8 mouse cellular contexts compared by ENCODE assay signal in genomic region chr3:54692202-54693055, GRCm38 (mm10). TPM values are rescaled to one million over a fixed set of nuclear protein-coding genes. Genes with fewer than 3 reads are reported as not detected.
DNase-seq lines count a peak whose midpoint lies in the region; ATAC-seq and TF ChIP-seq lines count a peak whose summit lies in the region.

Gene Supt20, plus strand, starts transcription at chr3:54692807.

- H3K9me3 ChIP-seq in MEL (replicated peaks; ENCODE audit: insufficient read depth, low read length): no peaks in the 10 kb centered on the region
- no peaks in the 10 kb centered on the region for H3K9me3 ChIP-seq in forebrain, postnatal 0 days (ENCODE audit: low read length)
- H3K9me3 ChIP-seq in lung, embryonic 15.5 days: no peaks in the 10 kb centered on the region

- peak within 1 kb of the TSS; percentile 81 for H3K9ac ChIP-seq in MEL (ENCODE audit: control insufficient read depth, low read depth, low read length, poor library complexity, severe bottlenecking)
- peak within 1 kb of the TSS; percentile 65 for H3K9ac ChIP-seq in forebrain, postnatal 0 days
- H3K9ac ChIP-seq in lung, embryonic 15.5 days: peak within 1 kb of the TSS; percentile 68

- ATAC-seq in forebrain, postnatal 0 days: peak; percentile 100
- ATAC-seq in lung, embryonic 15.5 days (ENCODE audit: borderline replicate concordance, extremely low read depth, low FRiP score, low TSS enrichment): peak; percentile 99

- H3K79me2 ChIP-seq in MEL (ENCODE audit: control insufficient read depth, insufficient read depth, low read length, poor library complexity): peaks cover 6% of the 10 kb centered on the region

- peak within 1 kb of the TSS; percentile 68 for H3K4me2 ChIP-seq in forebrain, postnatal 0 days (ENCODE audit: low read depth)
- H3K4me2 ChIP-seq in lung, embryonic 15.5 days: peak within 1 kb of the TSS; percentile 71

- H3K27ac ChIP-seq in MEL (ENCODE audit: control insufficient read depth, low read depth, low read length): peak within 1 kb of the TSS; percentile 85
- peak within 1 kb of the TSS; percentile 23; the same call in 1 of the 2 replicates for H3K27ac ChIP-seq in cerebellum, adult 2 months (ENCODE audit: insufficient read depth, low read length)
- peak within 1 kb of the TSS; percentile 76 for H3K27ac ChIP-seq in forebrain, postnatal 0 days (ENCODE audit: low read depth, low read length)
- peak within 1 kb of the TSS; percentile 93 for H3K27ac ChIP-seq in lung, embryonic 15.5 days

- peak; percentile 81 for TF ChIP-seq POLR2A in MEL (IDR thresholded peaks at IDR 0.05; ENCODE audit: control insufficient read depth in 1 of 2, insufficient read depth in 1 of 2, low read depth in 1 of 2, low read length in 2 of 2, poor library complexity in 1 of 2)
- TF ChIP-seq POLR2A in cerebellum, adult 2 months (IDR thresholded peaks at IDR 0.05; ENCODE audit: borderline replicate concordance, insufficient read depth, low read length): peak; percentile 66; the same call in 1 of the 2 replicates

- H3K36me3 ChIP-seq in MEL (ENCODE audit: control insufficient read depth in 1 of 2, insufficient read depth in 2 of 2, low read length in 2 of 2): peaks cover 9 to 13% of the 10 kb centered on the region in 2 experiments; a peak in 3 of 4 replicates
- H3K36me3 ChIP-seq in forebrain, postnatal 0 days (ENCODE audit: insufficient read depth): peaks cover 20% of the 10 kb centered on the region
- peaks cover 14% of the 10 kb centered on the region for H3K36me3 ChIP-seq in lung, embryonic 15.5 days

- no peak for TF ChIP-seq CTCF in MEL (IDR thresholded peaks at IDR 0.05 in 2 of 3, conservative IDR thresholded peaks at IDR 0.05 in 1 of 3; ENCODE audit: control insufficient read depth in 1 of 3, insufficient read depth in 1 of 3, low read depth in 2 of 3, low read length in 3 of 3, poor library complexity in 1 of 3, severe bottlenecking in 1 of 3)
- no peak for TF ChIP-seq CTCF in cerebellum, adult 2 months (IDR thresholded peaks at IDR 0.05; ENCODE audit: borderline replicate concordance, insufficient read depth, low read depth, low read length)
- no peak for TF ChIP-seq CTCF in forebrain, postnatal 0 days (IDR thresholded peaks at IDR 0.05; ENCODE audit: low read depth)

- H3K4me1 ChIP-seq in MEL (ENCODE audit: control insufficient read depth in 1 of 2, insufficient read depth in 2 of 2, low read length in 2 of 2): peaks cover 8 to 12% of the 10 kb centered on the region in 2 experiments
- no peaks in the 10 kb centered on the region for H3K4me1 ChIP-seq in cerebellum, adult 2 months (ENCODE audit: control insufficient read depth, insufficient read depth, low read length)
- no peaks in the 10 kb centered on the region for H3K4me1 ChIP-seq in forebrain, postnatal 0 days (ENCODE audit: insufficient read depth)
- H3K4me1 ChIP-seq in lung, embryonic 15.5 days: peaks cover 2% of the 10 kb centered on the region; the same call in 1 of the 2 replicates

- whole genome bisulfite sequencing in cerebellum, adult 2 months: 2% methylated on average over 65 of the region's 65 CpGs
- 4% methylated on average over 65 of the region's 65 CpGs for WGBS in forebrain, postnatal 0 days
- WGBS in lung, embryonic 15.5 days: under 1% methylated on average over 65 of the region's 65 CpGs

- DNase-seq in MEL (ENCODE audit: low read depth, low spot score): peak; percentile 97
- DNase-seq in cerebellum, adult 2 months: peak; percentile 93 to 95
- DNase-seq in forebrain, postnatal 0 days: peak; percentile 94
- peak; percentile 93 for DNase-seq in heart, postnatal 4 days
- DNase-seq in layer of hippocampus, adult 8-10 months (ENCODE audit: low spot score in 2 of 2): peak; percentile 89 to 90
- DNase-seq in ovary, adult 18-20 months (ENCODE audit: low spot score): peak; percentile 89
- peak; percentile 96 for DNase-seq in thymus, postnatal 0 days (ENCODE audit: low spot score)

- 0 out of 4 replicates have a peak, but pooled peaks of 1 of the 2 experiments have one; percentile 16 for TF ChIP-seq EP300 in MEL (IDR thresholded peaks at IDR 0.05; ENCODE audit: low read depth in 1 of 2, low read length in 2 of 2)

- TF ChIP-seq RAD21 in MEL (IDR thresholded peaks at IDR 0.05; ENCODE audit: low read depth, low read length): no peak

- peak within 1 kb of the TSS; percentile 89 to 97 for H3K4me3 ChIP-seq in MEL (ENCODE audit: control insufficient read depth in 1 of 2, insufficient read depth in 1 of 2, low read depth in 2 of 2, low read length in 2 of 2)
- H3K4me3 ChIP-seq in cerebellum, adult 2 months (replicated peaks; ENCODE audit: insufficient read depth, low read depth, low read length): peak within 1 kb of the TSS; percentile 88
- peak within 1 kb of the TSS; percentile 92 for H3K4me3 ChIP-seq in forebrain, postnatal 0 days (ENCODE audit: low read depth, low read length)
- H3K4me3 ChIP-seq in lung, embryonic 15.5 days: peak within 1 kb of the TSS; percentile 58

- H3K27me3 ChIP-seq in MEL (ENCODE audit: control insufficient read depth in 1 of 2, insufficient read depth in 2 of 2, low read length in 2 of 2): no peaks in the 10 kb centered on the region
- no peaks in the 10 kb centered on the region for H3K27me3 ChIP-seq in cerebellum, adult 2 months (ENCODE audit: control insufficient read depth, insufficient read depth, low read length)
- no peaks in the 10 kb centered on the region for H3K27me3 ChIP-seq in forebrain, postnatal 0 days (ENCODE audit: insufficient read depth, low read length)
- H3K27me3 ChIP-seq in lung, embryonic 15.5 days: no peaks in the 10 kb centered on the region

TF ChIP-seq in MEL, 35 proteins besides CTCF, POLR2A, EP300 and RAD21:
- TF ChIP-seq GATA1 (IDR thresholded peaks at IDR 0.05; ENCODE audit: low read depth, low read length) (peak; percentile 22; the same call in 1 of the 2 replicates), TBP (IDR thresholded peaks at IDR 0.05; ENCODE audit: low read depth, low read length) (peak; percentile 64), UBTF (IDR thresholded peaks at IDR 0.05; ENCODE audit: borderline replicate concordance, insufficient read depth, low read depth, low read length) (no peak), ZKSCAN1 (IDR thresholded peaks at IDR 0.05; ENCODE audit: low read depth, low read length) (no peak), SIN3A (IDR thresholded peaks at IDR 0.05; ENCODE audit: low read length) (peak; percentile 66), KAT2A (conservative IDR thresholded peaks at IDR 0.05; ENCODE audit: low read depth, low read length) (0 out of 2 replicates have a peak, but pooled peaks have one; percentile 30), MEF2A (IDR thresholded peaks at IDR 0.05; ENCODE audit: extremely low read depth, insufficient replicate concordance, low read depth, low read length, poor library complexity, severe bottlenecking) (no peak), MAX (IDR thresholded peaks at IDR 0.05; ENCODE audit: low read length) (peak; percentile 42; the same call in 1 of the 2 replicates), ETS1 (IDR thresholded peaks at IDR 0.05; ENCODE audit: low read depth, low read length) (0 out of 2 replicates have a peak, but pooled peaks have one; percentile 11), MXI1 (IDR thresholded peaks at IDR 0.05; ENCODE audit: low read depth, low read length) (peak; percentile 70; the same call in 1 of the 2 replicates), MYB (IDR thresholded peaks at IDR 0.05; ENCODE audit: low read depth, low read length) (peak; percentile 95), POLR2AphosphoS5 (IDR thresholded peaks at IDR 0.05; ENCODE audit: borderline replicate concordance, low read depth, low read length) (no peak), TCF12 (IDR thresholded peaks at IDR 0.05; ENCODE audit: low read depth, low read length) (peak; percentile 53), POLR2AphosphoS2 (IDR thresholded peaks at IDR 0.05; ENCODE audit: low read length) (peak; percentile 61; the same call in 1 of the 2 replicates), ZC3H11A (IDR thresholded peaks at IDR 0.05; ENCODE audit: low read depth, low read length) (no peak), ZMIZ1 (IDR thresholded peaks at IDR 0.05; ENCODE audit: low read depth, low read length) (peak; percentile 88), NELFE (IDR thresholded peaks at IDR 0.05; ENCODE audit: low read depth, low read length) (peak; percentile 74), ELF1 (IDR thresholded peaks at IDR 0.05; ENCODE audit: low read depth, low read length) (peak; percentile 45; the same call in 1 of the 2 replicates), HCFC1 (IDR thresholded peaks at IDR 0.05; ENCODE audit: low read depth, low read length) (peak; percentile 86), NRF1 (IDR thresholded peaks at IDR 0.05; ENCODE audit: insufficient read depth, low read depth, low read length, poor library complexity, severe bottlenecking) (0 out of 2 replicates have a peak, but pooled peaks have one; percentile 23)

RNA-seq across cellular contexts. Expression of gene Supt20, which starts in this region (rescaled TPM):
- 31.6 and 34.8 TPM in 2 replicates for total RNA-seq in MEL (2012; rRNA removed)
- 10 to 100 TPM in 1 of 2 experiments, not detected in 1; 66.6 TPM for polyA plus RNA-seq in MEL (2012; ENCODE audit: insufficient read depth in 1 of 2, insufficient read length in 2 of 2, low read depth in 1 of 2, low replicate concordance in 2 of 2, missing spikeins in 1 of 2)
- 57.6 and 63.2 TPM in 2 replicates for polyA plus RNA-seq in cerebellum, adult 2 months (2012; rRNA removed)
- 45.9 and 50.7 TPM in 2 replicates for total RNA-seq in forebrain, postnatal 0 days (2014; rRNA removed)
- polyA plus RNA-seq in forebrain, postnatal 0 days (2015; fragmentation: Nextera tagmentation; extraction: Ambion mirVana): 41.2 and 53.1 TPM in 2 replicates
- 10 to 100 TPM; 49.8 to 50.5 TPM for total RNA-seq in heart, postnatal 4 days (2021)
- 10 to 100 TPM; 51.0 to 63.6 (median 56.1) TPM for total RNA-seq in layer of hippocampus, adult 8-10 months (2022)
- polyA plus RNA-seq in lung, embryonic 15.5 days (2015; fragmentation: Nextera tagmentation; extraction: Ambion mirVana): 87.1 and 89.7 TPM in 2 replicates
- polyA plus RNA-seq in thymus, postnatal 0 days (2015; fragmentation: Nextera tagmentation; extraction: Ambion mirVana): 78.6 and 85.1 TPM in 2 replicates

Comparison
In these comparisons a context has a peak if more than half of its experiments do, and no peak if none do; other contexts are left out.
1. Peak in every context shown above with its lines: DNase-seq, ATAC-seq, H3K4me3 ChIP-seq and H3K27ac ChIP-seq.
2. H3K27ac ChIP-seq: peak in every context shown above with its lines; median percentile 93 in lung, embryonic 15.5 days; 85 in MEL; 76 in forebrain, postnatal 0 days; 23 in cerebellum, adult 2 months.